Comparison of ENCODE assay signal across 8 mouse cellular contexts in genomic region chr2:119872371-119873104, GRCm38 (mm10). TPM values are rescaled to one million over a fixed set of nuclear protein-coding genes. Genes with fewer than 3 reads are reported as not detected.
DNase-seq lines count a peak whose midpoint lies in the region; ATAC-seq and TF ChIP-seq lines count a peak whose summit lies in the region.

No protein-coding gene starts in this region.

- under 1% methylated on average over 71 of the region's 73 CpGs for WGBS in embryonic facial prominence, embryonic 11.5 days
- whole genome bisulfite sequencing in limb, embryonic 11.5 days: under 1% methylated on average over 73 of the region's 73 CpGs
- WGBS in midbrain, embryonic 12.5 days: under 1% methylated on average over 69 of the region's 73 CpGs
- WGBS in small intestine, adult 2 months: 1% methylated on average over 73 of the region's 73 CpGs

- peak overlapping the region; percentile 44 for H3K4me3 ChIP-seq in embryonic facial prominence, embryonic 11.5 days (ENCODE audit: low read depth, low read length)
- H3K4me3 ChIP-seq in limb, embryonic 11.5 days (ENCODE audit: low read depth, low read length): peak overlapping the region; percentile 54
- peak overlapping the region; percentile 54 for H3K4me3 ChIP-seq in midbrain, embryonic 12.5 days
- peak overlapping the region; percentile 69 for H3K4me3 ChIP-seq in small intestine, adult 2 months (ENCODE audit: low read depth, low read length)

- peak; percentile 87 for ATAC-seq in embryonic facial prominence, embryonic 11.5 days (replicated peaks; ENCODE audit: insufficient number of reproducible peaks, low FRiP score, low TSS enrichment, low read depth)
- peak; percentile 85 for ATAC-seq in limb, embryonic 11.5 days (ENCODE audit: insufficient number of reproducible peaks, low FRiP score, low TSS enrichment, low read depth)
- ATAC-seq in midbrain, embryonic 12.5 days (ENCODE audit: low FRiP score, low read depth): peak; percentile 90

- H3K36me3 ChIP-seq in embryonic facial prominence, embryonic 11.5 days (replicated peaks; ENCODE audit: control insufficient read depth, insufficient read depth, low read depth, low read length): no peaks in the 10 kb centered on the region
- H3K36me3 ChIP-seq in limb, embryonic 11.5 days (ENCODE audit: control insufficient read depth, insufficient read depth, low read length): no peaks in the 10 kb centered on the region
- H3K36me3 ChIP-seq in midbrain, embryonic 12.5 days: no peaks in the 10 kb centered on the region
- H3K36me3 ChIP-seq in small intestine, adult 2 months (ENCODE audit: control insufficient read depth, insufficient read depth, low read length): no peaks in the 10 kb centered on the region

- TF ChIP-seq CTCF in small intestine, adult 2 months (IDR thresholded peaks at IDR 0.05; ENCODE audit: extremely low read depth, insufficient read length, insufficient replicate concordance, low read depth, low read length): no peak

- H3K9ac ChIP-seq in embryonic facial prominence, embryonic 11.5 days (replicated peaks; ENCODE audit: low read length): peak overlapping the region; percentile 70
- H3K9ac ChIP-seq in limb, embryonic 11.5 days (ENCODE audit: low read length): peak overlapping the region; percentile 73
- peak overlapping the region; percentile 57 for H3K9ac ChIP-seq in midbrain, embryonic 12.5 days (replicated peaks)

- no peak for TF ChIP-seq POLR2A in small intestine, adult 2 months (IDR thresholded peaks at IDR 0.05; ENCODE audit: low read depth, low read length)

- H3K4me2 ChIP-seq in embryonic facial prominence, embryonic 11.5 days (ENCODE audit: low read depth, low read length): peak overlapping the region; percentile 80
- peak overlapping the region; percentile 80 for H3K4me2 ChIP-seq in limb, embryonic 11.5 days (ENCODE audit: low read depth, severe bottlenecking)
- H3K4me2 ChIP-seq in midbrain, embryonic 12.5 days (replicated peaks): peak overlapping the region; percentile 84

- peak; percentile 40 to 41 for DNase-seq in adrenal gland, postnatal 4 days (ENCODE audit: low spot score in 2 of 2)
- peak; percentile 74 for DNase-seq in embryonic facial prominence, embryonic 11.5 days (ENCODE audit: low spot score)
- DNase-seq in heart, adult 11 months: peak; percentile 97
- DNase-seq in kidney, adult 11 months: peak; percentile 48
- peak; percentile 82 for DNase-seq in limb, embryonic 11.5 days (ENCODE audit: low spot score)
- DNase-seq in adipocyte (ENCODE audit: low spot score): no peak

- H3K27ac ChIP-seq in embryonic facial prominence, embryonic 11.5 days (replicated peaks; ENCODE audit: low read depth, low read length): no peak overlapping the region
- peak overlapping the region; percentile 45; the same call in 1 of the 2 replicates for H3K27ac ChIP-seq in limb, embryonic 11.5 days (replicated peaks; ENCODE audit: low read depth, low read length)
- peak overlapping the region; percentile 71 for H3K27ac ChIP-seq in midbrain, embryonic 12.5 days (replicated peaks)
- H3K27ac ChIP-seq in small intestine, adult 2 months (ENCODE audit: insufficient read depth, low read depth, low read length): no peak overlapping the region

- no peaks in the 10 kb centered on the region for H3K27me3 ChIP-seq in embryonic facial prominence, embryonic 11.5 days (ENCODE audit: control insufficient read depth, insufficient read depth, low read length)
- no peaks in the 10 kb centered on the region for H3K27me3 ChIP-seq in limb, embryonic 11.5 days (ENCODE audit: control insufficient read depth, insufficient read depth, low read length)
- H3K27me3 ChIP-seq in midbrain, embryonic 12.5 days: peaks cover 19% of the 10 kb centered on the region
- H3K27me3 ChIP-seq in small intestine, adult 2 months (ENCODE audit: control insufficient read depth, insufficient read depth, low read length): peaks cover 9% of the 10 kb centered on the region; the same call in 1 of the 2 replicates

- H3K9me3 ChIP-seq in embryonic facial prominence, embryonic 11.5 days (replicated peaks; ENCODE audit: control insufficient read depth, low read length): no peaks in the 10 kb centered on the region
- no peaks in the 10 kb centered on the region for H3K9me3 ChIP-seq in limb, embryonic 11.5 days (ENCODE audit: control insufficient read depth, low read length)
- no peaks in the 10 kb centered on the region for H3K9me3 ChIP-seq in midbrain, embryonic 12.5 days

- H3K4me1 ChIP-seq in embryonic facial prominence, embryonic 11.5 days (ENCODE audit: control insufficient read depth, insufficient read depth, low read length): no peaks in the 10 kb centered on the region; the same call in 1 of the 2 replicates
- H3K4me1 ChIP-seq in limb, embryonic 11.5 days (ENCODE audit: control insufficient read depth, insufficient read depth, low read length): 0 out of 2 replicates have a peak, but pooled peaks cover 3% of the 10 kb centered on the region
- peaks cover 17% of the 10 kb centered on the region for H3K4me1 ChIP-seq in midbrain, embryonic 12.5 days
- peaks cover 11% of the 10 kb centered on the region for H3K4me1 ChIP-seq in small intestine, adult 2 months (ENCODE audit: control insufficient read depth, insufficient read depth, insufficient read length, low read length)

RNA-seq across cellular contexts. Expression of gene Mga, which starts 24.5 kb away (rescaled TPM):
- 10 to 100 TPM; 56.9 to 58.7 TPM for total RNA-seq in adrenal gland, postnatal 4 days (2021)
- polyA plus RNA-seq in embryonic facial prominence, embryonic 11.5 days (2014; fragmentation: Nextera tagmentation; extraction: Ambion mirVana): 28.3 and 30.5 TPM in 2 replicates
- polyA plus RNA-seq in limb, embryonic 11.5 days (2014; fragmentation: Nextera tagmentation; extraction: Ambion mirVana): 33.1 and 36.0 TPM in 2 replicates
- polyA plus RNA-seq in midbrain, embryonic 12.5 days (2016; fragmentation: Nextera tagmentation; extraction: Ambion mirVana): 40.0 and 44.7 TPM in 2 replicates
- 5.4 and 6.6 TPM in 2 replicates for polyA plus RNA-seq in small intestine, adult 2 months (2012; rRNA removed)

Comparison
In these comparisons a context has a peak if more than half of its experiments do, and no peak if none do; other contexts are left out.
1. H3K27ac ChIP-seq: peak in limb, embryonic 11.5 days (single experiment) and midbrain, embryonic 12.5 days (single experiment); none in embryonic facial prominence, embryonic 11.5 days (single experiment) and small intestine, adult 2 months (single experiment).
2. Peak in every context shown above with its lines, with median percentiles within 50 percentile points of each other: ATAC-seq, H3K4me2 ChIP-seq, H3K4me3 ChIP-seq and H3K9ac ChIP-seq.